Mouse (Mus musculus): ENCODE data around the gene Sirt6. TPM values are rescaled to one million over a fixed set of nuclear protein-coding genes. Genes with fewer than 3 reads are reported as not detected.
A peak's percentile ranks its signal among the peaks of the same experiment; 100 is the strongest.

The Sirt6 gene
- polyA plus RNA-seq, 1 experiment from 2014 or later = 55.5 TPM

DNA sequence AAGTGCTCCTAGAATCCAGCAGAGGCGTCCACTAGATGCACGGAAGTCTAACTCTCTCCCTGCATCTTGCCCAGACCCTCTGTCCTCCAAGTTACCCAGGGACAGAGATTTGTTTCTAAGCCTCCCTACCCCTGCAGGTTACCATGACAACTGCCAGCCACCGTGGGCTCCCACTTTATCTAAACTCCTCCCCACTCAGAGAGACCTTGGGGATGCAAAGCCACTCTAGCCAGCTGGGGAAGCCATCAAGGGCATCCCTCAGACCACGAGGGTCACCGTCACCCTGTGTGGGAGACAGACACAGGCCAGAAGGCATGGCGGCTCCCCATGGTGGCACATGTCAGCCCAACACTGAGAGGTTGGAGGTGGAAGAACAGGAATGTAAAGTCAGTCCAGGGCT, 44.2 kb downstream of the Sirt6 start:
- Histone ChIP-seq H3K27me3 (peaks cover 25% of the 10 kb centered on the region), H3K36me3 (peaks cover 40% of the 10 kb centered on the region), H3K4me1 (peaks cover 20% of the 10 kb centered on the region; the same call in 1 of the 2 replicates), H3K4me3 (no peak overlapping the region), H3K27ac (no peak overlapping the region), H3K9me3 (no peaks in the 10 kb centered on the region), H3K9ac (no peak overlapping the region), H3K4me2 (replicated peaks) (no peak overlapping the region)
- ATAC-seq (ENCODE audit: insufficient number of reproducible peaks, insufficient read depth, low FRiP score, low TSS enrichment) = no peak
- WGBS = 59% methylated on average over 6 of the region's 6 CpGs

DNA sequence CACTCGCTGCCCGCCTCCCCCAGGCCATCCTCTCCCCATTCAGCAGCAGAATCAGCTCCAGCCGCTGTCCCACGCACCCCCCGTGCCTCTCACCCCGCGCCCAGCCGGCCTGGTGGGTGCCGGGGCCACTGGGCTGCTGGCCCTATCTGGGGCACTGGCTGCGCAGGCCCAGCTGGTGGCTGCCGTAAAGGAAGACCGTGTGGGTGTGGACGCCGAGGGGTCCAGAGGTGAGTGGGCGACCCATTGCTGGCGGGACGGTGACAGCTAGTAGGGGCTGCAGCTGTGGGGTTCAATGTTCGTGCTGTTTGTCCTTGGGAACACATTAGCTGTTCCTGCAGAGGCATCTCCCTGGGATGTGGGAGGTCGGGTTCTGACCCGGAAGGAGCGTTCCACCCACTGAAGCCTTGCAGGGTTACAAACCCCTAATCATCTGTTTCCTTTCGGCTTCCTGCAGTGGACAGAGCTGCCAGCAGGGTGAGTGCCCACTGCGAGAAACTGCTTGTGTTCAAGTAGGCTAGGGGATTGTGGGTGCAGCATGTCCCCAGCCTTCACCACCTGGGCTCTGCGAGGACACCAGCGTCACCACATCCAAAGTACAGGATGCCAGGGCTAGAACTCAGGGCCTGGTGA, 47.0 kb downstream of the Sirt6 start:
- H3K4me3 ChIP-seq = no peak overlapping the region
- H3K9me3 ChIP-seq = no peaks in the 10 kb centered on the region
- peaks cover 32% of the 10 kb centered on the region for H3K4me1 ChIP-seq
- H3K27me3 ChIP-seq = peaks cover 31% of the 10 kb centered on the region
- no peak overlapping the region for H3K4me2 ChIP-seq (replicated peaks)
- ATAC-seq (ENCODE audit: insufficient number of reproducible peaks, insufficient read depth, low FRiP score, low TSS enrichment) = no peak
- no peak overlapping the region for H3K9ac ChIP-seq
- 51% methylated on average over 25 of the region's 25 CpGs for WGBS
- H3K27ac ChIP-seq = no peak overlapping the region
- peaks cover 24% of the 10 kb centered on the region for H3K36me3 ChIP-seq

DNA sequence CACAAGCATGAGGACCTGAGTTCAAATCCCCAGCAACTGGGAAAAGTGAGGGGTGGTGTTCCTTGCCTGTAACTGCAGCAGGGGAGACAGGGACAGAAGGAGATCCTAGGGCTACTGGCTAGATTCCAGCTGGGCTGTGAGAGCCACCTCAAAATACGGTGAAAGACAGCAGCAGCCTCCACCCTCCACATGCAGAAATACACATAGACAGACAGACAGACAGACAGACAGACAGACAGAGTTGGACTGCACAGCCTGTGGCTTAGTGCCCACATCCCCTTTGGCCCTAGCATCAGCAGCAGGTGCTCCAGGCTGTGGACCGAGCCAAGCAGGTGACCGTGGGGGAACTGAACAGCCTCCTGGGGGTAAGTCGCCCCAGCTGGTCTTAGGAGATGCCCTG, 47.6 kb downstream of the Sirt6 start:
- peaks cover 31% of the 10 kb centered on the region for H3K27me3 ChIP-seq
- no peak overlapping the region for H3K9ac ChIP-seq
- H3K9me3 ChIP-seq = no peaks in the 10 kb centered on the region
- H3K36me3 ChIP-seq = peaks cover 20% of the 10 kb centered on the region
- no peak overlapping the region for H3K4me2 ChIP-seq (replicated peaks)
- ATAC-seq (ENCODE audit: insufficient number of reproducible peaks, insufficient read depth, low FRiP score, low TSS enrichment) = no peak
- H3K4me1 ChIP-seq = peaks cover 35% of the 10 kb centered on the region
- WGBS = 73% methylated on average over 4 of the region's 4 CpGs
- H3K27ac ChIP-seq = no peak overlapping the region
- H3K4me3 ChIP-seq = no peak overlapping the region

DNA sequence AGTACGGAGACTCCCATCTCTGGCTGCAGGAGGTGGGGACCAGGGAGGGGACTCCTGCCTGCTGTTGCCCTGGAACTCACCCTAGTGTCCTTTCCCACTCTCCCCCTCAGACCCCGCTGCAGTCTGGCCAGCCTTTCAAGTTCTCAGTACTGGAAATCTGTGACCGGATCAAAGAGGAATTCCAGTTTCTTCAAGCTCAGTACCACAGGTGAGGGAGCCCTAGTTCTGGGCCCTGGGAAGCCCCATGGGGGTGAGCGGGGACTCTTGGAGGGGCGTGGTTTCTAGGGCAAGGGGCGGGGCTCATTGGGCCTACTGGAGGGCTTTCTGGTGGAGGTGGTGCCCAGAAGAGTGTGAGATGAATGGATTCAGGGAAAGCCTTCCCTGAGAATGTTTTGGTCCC, 51.9 kb downstream of the Sirt6 start:
- Histone ChIP-seq H3K27ac (peak overlapping the region; percentile 80), H3K27me3 (peaks cover 32% of the 10 kb centered on the region)
- ATAC-seq (ENCODE audit: insufficient number of reproducible peaks, insufficient read depth, low FRiP score, low TSS enrichment) = no peak

DNA sequence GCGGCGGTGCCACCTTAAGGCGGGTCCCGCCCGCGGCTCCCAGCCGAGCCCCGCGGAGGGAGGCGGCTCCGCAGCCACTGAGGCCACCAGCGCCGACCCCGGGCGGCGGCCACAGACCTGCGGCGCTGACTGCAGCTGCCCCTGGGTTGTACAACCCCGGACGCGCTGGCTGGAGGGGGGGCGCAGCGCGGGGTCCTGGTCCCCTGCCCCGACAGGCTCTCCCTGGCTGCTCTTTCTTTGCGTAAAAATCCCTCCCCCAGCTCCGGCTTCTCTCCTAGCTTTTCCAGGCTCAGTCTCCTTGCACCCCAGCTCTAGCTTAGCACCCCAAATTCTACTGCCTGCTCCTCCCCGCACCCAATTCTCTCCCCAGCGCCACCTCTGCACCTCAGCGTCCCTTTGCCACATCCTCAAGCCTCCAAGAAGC, 52.4 kb downstream of the Sirt6 start:
- peaks cover 52% of the 10 kb centered on the region for H3K4me1 ChIP-seq

More for the DNA sequence above, 51.9 kb downstream of the Sirt6 start:
- Histone ChIP-seq H3K4me2 (replicated peaks) (peak overlapping the region; percentile 67), H3K36me3 (0 out of 2 replicates have a peak, but pooled peaks cover 8% of the 10 kb centered on the region), H3K4me1 (peaks cover 52% of the 10 kb centered on the region), H3K9me3 (no peaks in the 10 kb centered on the region), H3K4me3 (peak overlapping the region; percentile 62), H3K9ac (peak overlapping the region; percentile 69)
- WGBS = under 1% methylated on average over 6 of the region's 6 CpGs

DNA sequence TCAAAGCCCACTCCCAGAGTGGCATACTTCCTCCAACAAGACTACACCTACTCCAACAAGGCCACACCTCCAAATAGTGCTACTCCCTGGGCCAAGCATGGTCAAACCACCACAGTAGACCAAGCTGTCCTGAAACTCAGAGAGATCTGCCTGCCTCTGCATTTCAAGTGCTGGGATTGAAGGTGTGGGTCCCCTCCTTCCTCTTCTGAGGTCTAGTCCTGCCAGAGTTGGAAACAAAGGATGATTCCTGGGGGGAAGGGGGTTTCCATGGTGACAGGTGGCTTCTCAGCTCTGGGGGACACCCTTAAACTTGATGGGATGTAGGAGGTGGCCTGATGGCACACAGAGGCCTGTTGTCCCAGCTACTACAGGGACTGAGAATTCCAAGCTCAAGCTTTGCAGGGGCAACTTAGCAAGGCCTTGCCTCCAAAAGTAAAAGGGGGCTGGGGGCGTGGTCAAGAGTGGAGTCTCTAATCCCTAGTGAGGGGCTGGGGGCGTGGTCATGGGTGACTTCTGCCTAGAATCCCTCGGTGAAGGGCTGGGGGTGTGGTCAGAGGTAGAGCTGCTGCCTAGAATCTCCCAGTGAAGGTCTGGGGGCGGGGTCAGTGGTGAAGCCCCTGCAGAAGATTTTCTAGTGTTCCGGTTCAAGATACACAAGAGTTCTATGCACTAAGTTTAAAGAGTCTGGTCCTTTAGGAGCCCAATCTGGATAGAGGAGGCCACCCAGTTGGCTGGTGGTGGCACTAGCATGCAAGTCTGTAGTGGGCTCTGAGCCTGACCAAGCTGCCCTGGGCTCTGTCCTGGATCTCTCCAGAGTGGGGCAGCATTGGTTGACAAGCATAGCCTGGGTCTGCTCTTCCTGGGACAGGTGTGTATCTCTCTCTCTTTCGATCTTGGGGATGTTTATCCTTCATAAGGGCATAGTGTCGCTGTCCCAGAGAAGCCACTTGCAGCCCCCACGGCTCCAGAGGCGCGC, 53.2 kb downstream of the Sirt6 start, which contains the start of gene Tle2:
TSS of gene Tle2 (plus strand) at position 481 of the 976 bp plus-strand sequence.
- H3K27ac ChIP-seq = peak within 1 kb of the TSS; percentile 80
- WGBS = 16% methylated on average over 10 of the region's 10 CpGs
- H3K4me2 ChIP-seq (replicated peaks) = peak within 1 kb of the TSS; percentile 67
- ATAC-seq (ENCODE audit: insufficient number of reproducible peaks, insufficient read depth, low FRiP score, low TSS enrichment) = no peak
- H3K27me3 ChIP-seq = peaks cover 26% of the 10 kb centered on the region; the same call in 1 of the 2 replicates
- no peaks in the 10 kb centered on the region for H3K9me3 ChIP-seq
- peak within 1 kb of the TSS; percentile 62 for H3K4me3 ChIP-seq
- H3K9ac ChIP-seq = peak within 1 kb of the TSS; percentile 69
- H3K4me1 ChIP-seq = peaks cover 58% of the 10 kb centered on the region
- H3K36me3 ChIP-seq = 0 out of 2 replicates have a peak, but pooled peaks cover 7% of the 10 kb centered on the region

More for the DNA sequence above, 52.4 kb downstream of the Sirt6 start:
- Histone ChIP-seq H3K27me3 (peaks cover 30% of the 10 kb centered on the region), H3K9me3 (no peaks in the 10 kb centered on the region), H3K4me3 (peak overlapping the region; percentile 62), H3K36me3 (0 out of 2 replicates have a peak, but pooled peaks cover 7% of the 10 kb centered on the region), H3K9ac (peak overlapping the region; percentile 69), H3K27ac (peak overlapping the region; percentile 80), H3K4me2 (replicated peaks) (peak overlapping the region; percentile 67)
- ATAC-seq (ENCODE audit: insufficient number of reproducible peaks, insufficient read depth, low FRiP score, low TSS enrichment) = no peak
- under 1% methylated on average over 18 of the region's 30 CpGs for WGBS

DNA sequence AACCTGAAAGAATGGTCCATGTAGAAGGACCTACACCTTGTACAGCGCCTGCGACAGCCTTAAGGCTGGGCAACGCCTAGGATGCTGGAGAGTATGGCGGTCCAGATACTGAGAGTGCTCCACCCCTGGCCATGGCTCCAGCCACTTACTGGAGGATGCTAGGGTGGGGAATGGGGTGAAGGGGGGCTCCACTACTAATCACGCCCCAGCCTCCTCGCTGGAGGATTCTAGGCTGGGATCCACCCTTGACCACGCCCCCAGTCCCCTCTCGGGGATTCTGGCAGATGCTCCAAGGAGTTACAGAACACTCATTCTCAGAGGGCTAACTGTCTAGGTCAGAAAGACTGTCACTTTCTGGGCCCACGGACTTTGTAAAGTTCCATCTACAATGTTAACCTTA, 54.6 kb downstream of the Sirt6 start:
- 0 out of 2 replicates have a peak, but pooled peaks cover 7% of the 10 kb centered on the region for H3K36me3 ChIP-seq
- no peak overlapping the region for H3K4me3 ChIP-seq
- peaks cover 24% of the 10 kb centered on the region; the same call in 1 of the 2 replicates for H3K27me3 ChIP-seq
- WGBS = 7% methylated on average over 9 of the region's 9 CpGs
- H3K9ac ChIP-seq = no peak overlapping the region
- peak overlapping the region; percentile 93 for H3K27ac ChIP-seq
- ATAC-seq (ENCODE audit: insufficient number of reproducible peaks, insufficient read depth, low FRiP score, low TSS enrichment) = no peak
- H3K4me1 ChIP-seq = peaks cover 72% of the 10 kb centered on the region
- H3K9me3 ChIP-seq = no peaks in the 10 kb centered on the region
- H3K4me2 ChIP-seq (replicated peaks) = peak overlapping the region; percentile 52; the same call in 1 of the 2 replicates

DNA sequence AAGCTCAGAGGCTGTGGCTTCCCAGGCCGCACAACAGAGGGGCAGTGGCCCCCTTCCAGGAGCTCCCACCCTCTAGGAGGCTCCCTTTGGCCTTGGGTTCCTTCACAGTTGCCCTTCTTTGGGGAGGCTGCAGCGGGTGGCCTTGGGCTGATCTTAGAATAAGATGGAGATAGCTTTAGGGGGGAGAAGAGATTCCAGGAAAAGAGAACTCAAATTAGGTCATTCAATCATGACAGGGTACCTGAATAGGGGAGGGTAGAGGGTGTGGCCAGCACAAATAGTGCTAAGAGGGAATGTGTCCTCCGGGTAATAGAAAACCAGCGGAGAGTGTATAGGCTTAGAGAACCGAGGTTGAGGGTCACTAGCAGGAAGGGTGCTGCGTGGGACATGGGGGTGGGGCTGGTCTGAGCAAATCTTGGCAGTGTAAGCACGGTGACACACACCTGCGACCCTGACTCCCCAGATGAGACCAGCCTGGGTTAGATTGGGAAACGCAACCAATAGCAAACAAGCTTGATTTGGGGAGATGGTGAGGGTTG, 55.4 kb downstream of the Sirt6 start:
- Histone ChIP-seq H3K9ac (0 out of 2 replicates have a peak overlapping the region, but pooled peaks have one; percentile 7), H3K4me1 (peaks cover 80% of the 10 kb centered on the region), H3K36me3 (0 out of 2 replicates have a peak, but pooled peaks cover under 1% of the 10 kb centered on the region), H3K4me2 (replicated peaks) (peak overlapping the region; percentile 52), H3K27me3 (peaks cover 24% of the 10 kb centered on the region; the same call in 1 of the 2 replicates), H3K9me3 (no peaks in the 10 kb centered on the region), H3K4me3 (peak overlapping the region; percentile 28), H3K27ac (peak overlapping the region; percentile 93)
- no peak for ATAC-seq (ENCODE audit: insufficient number of reproducible peaks, insufficient read depth, low FRiP score, low TSS enrichment)
- WGBS = 5% methylated on average over 9 of the region's 9 CpGs

Other genes starting within 250 kb of the Sirt6 start
- gene Fzr1, start 249.3 kb downstream of the Sirt6 start, polyA plus RNA-seq (2016; fragmentation: Nextera tagmentation; extraction: Ambion mirVana) = 140 and 143 TPM in 2 replicates
- 73.6 and 77.0 TPM in 2 replicates for gene Dohh, start 243.4 kb downstream of the Sirt6 start, polyA plus RNA-seq (2016; fragmentation: Nextera tagmentation; extraction: Ambion mirVana)
- gene Gm48551, start 243.3 kb downstream of the Sirt6 start, polyA plus RNA-seq (2016; fragmentation: Nextera tagmentation; extraction: Ambion mirVana) = 2.9 and 4.1 TPM in 2 replicates
- gene Gm48552, start 238.8 kb downstream of the Sirt6 start, polyA plus RNA-seq (2016; fragmentation: Nextera tagmentation; extraction: Ambion mirVana) = 2.0 and 3.8 TPM in 2 replicates
- 3.1 and 3.4 TPM in 2 replicates for gene Smim24, start 234.7 kb downstream of the Sirt6 start, polyA plus RNA-seq (2016; fragmentation: Nextera tagmentation; extraction: Ambion mirVana)
- 46.2 and 50.8 TPM in 2 replicates for gene Nfic, start 172.2 kb downstream of the Sirt6 start, polyA plus RNA-seq (2016; fragmentation: Nextera tagmentation; extraction: Ambion mirVana)
- 2.7 and 3.6 TPM in 2 replicates for gene Celf5, start 145.1 kb downstream of the Sirt6 start, polyA plus RNA-seq (2016; fragmentation: Nextera tagmentation; extraction: Ambion mirVana)
- 81.9 and 82.9 TPM in 2 replicates for gene Ncln, start 131.4 kb downstream of the Sirt6 start, polyA plus RNA-seq (2016; fragmentation: Nextera tagmentation; extraction: Ambion mirVana)
- 0.22 and 0.58 TPM in 2 replicates for gene S1pr4, start 127.7 kb downstream of the Sirt6 start, polyA plus RNA-seq (2016; fragmentation: Nextera tagmentation; extraction: Ambion mirVana)
- 0.86 and 0.97 TPM in 2 replicates for gene Gna15, start 103.6 kb downstream of the Sirt6 start, polyA plus RNA-seq (2016; fragmentation: Nextera tagmentation; extraction: Ambion mirVana)
- 82.7 and 83.5 TPM in 2 replicates for gene Gna11, start 82.6 kb downstream of the Sirt6 start, polyA plus RNA-seq (2016; fragmentation: Nextera tagmentation; extraction: Ambion mirVana)
- 523 and 554 TPM in 2 replicates for gene Aes, start 68.3 kb downstream of the Sirt6 start, polyA plus RNA-seq (2016; fragmentation: Nextera tagmentation; extraction: Ambion mirVana)
- 59.2 and 71.1 TPM in 2 replicates for gene Tle2, start 53.2 kb downstream of the Sirt6 start, polyA plus RNA-seq (2016; fragmentation: Nextera tagmentation; extraction: Ambion mirVana)
- 14.4 and 16.2 TPM in 2 replicates for gene Tle6, start 26.7 kb downstream of the Sirt6 start, polyA plus RNA-seq (2016; fragmentation: Nextera tagmentation; extraction: Ambion mirVana)
- gene BC025920, start 21.5 kb downstream of the Sirt6 start, polyA plus RNA-seq (2016; fragmentation: Nextera tagmentation; extraction: Ambion mirVana) = 1.6 and 1.7 TPM in 2 replicates
- gene Ankrd24, start 743 bp upstream of the Sirt6 start, polyA plus RNA-seq (2016; fragmentation: Nextera tagmentation; extraction: Ambion mirVana) = 12.2 and 13.5 TPM in 2 replicates
- 6.1 and 6.3 TPM in 2 replicates for gene Gm10778, start 21.3 kb upstream of the Sirt6 start, polyA plus RNA-seq (2016; fragmentation: Nextera tagmentation; extraction: Ambion mirVana)
- gene Zfp433, start 77.0 kb upstream of the Sirt6 start, polyA plus RNA-seq (2016; fragmentation: Nextera tagmentation; extraction: Ambion mirVana) = 16.5 and 17.9 TPM in 2 replicates
- gene Gm3055, start 143.4 kb upstream of the Sirt6 start, polyA plus RNA-seq (2016; fragmentation: Nextera tagmentation; extraction: Ambion mirVana) = 14.7 and 15.3 TPM in 2 replicates
- 2.7 and 3.3 TPM in 2 replicates for gene Gm4767, start 184.4 kb upstream of the Sirt6 start, polyA plus RNA-seq (2016; fragmentation: Nextera tagmentation; extraction: Ambion mirVana)
- gene Gm32687, start 236.1 kb upstream of the Sirt6 start, polyA plus RNA-seq (2016; fragmentation: Nextera tagmentation; extraction: Ambion mirVana) = 10.5 and 12.0 TPM in 2 replicates

Data from embryonic facial prominence, embryonic 12.5 days (tissue).